Mouse (Mus musculus) heart, postnatal 0 days (tissue): Measurements from ENCODE around the gene 4930442H23Rik. TPM values are rescaled to one million over a fixed set of nuclear protein-coding genes. Genes with fewer than 3 reads are reported as not detected.

ENCODE experiments used
- ATAC-seq: fragments of 200-750 bp; cut with Nextera tagmentation; 2 replicates; pipeline ENCODE4 v1.8.0; 2017; ENCODE audit warnings: low read depth, moderate number of reproducible peaks, moderate library complexity; ENCODE audit not compliant: insufficient read depth
- DNase-seq: peaks from one replicate; pipeline ENCODE4 v3.0.0-alpha.2; 2016; ENCODE audit warnings: low spot score
- H3K27ac ChIP-seq: fragments of 300-500 bp; sonication (generic); 2 replicates; pipeline ENCODE4 v1.5.1; 2014; ENCODE audit warnings: low read depth, mild to moderate bottlenecking
- H3K27me3 ChIP-seq: fragments of 300-500 bp; sonication (generic); 2 replicates; pipeline ENCODE4 v1.6.1; 2014; ENCODE audit warnings: low read length, mixed read lengths; ENCODE audit not compliant: control insufficient read depth, insufficient read depth
- H3K36me3 ChIP-seq: fragments of 300-500 bp; sonication (generic); replicated peaks from 2 replicates; pipeline ENCODE4 v1.6.1; 2014; ENCODE audit warnings: low read length, mixed read lengths; ENCODE audit not compliant: control insufficient read depth, insufficient read depth
- H3K4me1 ChIP-seq: fragments of 300-500 bp; sonication (generic); 2 replicates; pipeline ENCODE4 v1.6.1; 2014; ENCODE audit warnings: antibody characterized with exemption; ENCODE audit not compliant: control insufficient read depth, insufficient read depth
- H3K4me2 ChIP-seq: fragments of 300-500 bp; sonication (generic); 2 replicates; pipeline ENCODE4 v1.6.1; 2014; ENCODE audit warnings: low read depth, mild to moderate bottlenecking, low read length, moderate library complexity
- H3K4me3 ChIP-seq: fragments of 300-500 bp; sonication (generic); 2 replicates; pipeline ENCODE4 v1.5.1; 2014; ENCODE audit warnings: low read depth, low read length
- H3K9ac ChIP-seq: fragments of 300-500 bp; sonication (generic); replicated peaks from 2 replicates; pipeline ENCODE4 v1.6.1; 2014; ENCODE audit warnings: low read depth, low read length, mixed read lengths
- H3K9me3 ChIP-seq: fragments of 300-500 bp; sonication (generic); replicated peaks from 2 replicates; pipeline ENCODE4 v1.6.1; 2016; ENCODE audit warnings: low read length; ENCODE audit not compliant: control insufficient read depth
- CTCF ChIP-seq: IDR thresholded peaks from 2 replicates; pipeline ENCODE4 v1.5.1; 2016; ENCODE audit warnings: antibody characterized with exemption, control low read depth, low read depth
- EP300 ChIP-seq: IDR thresholded peaks from 2 replicates; pipeline ENCODE4 v1.6.1; 2016; ENCODE audit warnings: antibody characterized with exemption, low read depth
- WGBS: fragments of 180-500 bp; shearing (Covaris S2); extraction: QIAGEN DNeasy Blood & Tissue Kit; methylation state at CpG from one replicate; pipeline ENCODE4 v1.1.7; 2014; 5-methylcytosine and 5-hydroxymethylcytosine counted together
- polyA plus RNA-seq: library from polyadenylated mRNA; unstranded; fragments of >200 nt; fragmentation: Nextera tagmentation; extraction: Ambion mirVana; gene quantifications from 2 replicates; pipeline ENCODE4 v1.2.1, GENCODE M21; 2015
- total RNA-seq: library from RNA; depleted of rRNA; stranded (reverse); fragments of >200 nt; gene quantifications from 2 replicates; pipeline ENCODE4 v1.2.3, GENCODE M21; 2014; ENCODE audit warnings: low replicate concordance

4930442H23Rik gene
- total and polyA plus RNA-seq, 2 experiments from 2014 or later: 0.12 TPM; not detected in 1

- H3K27me3 ChIP-seq: no peaks in the 10 kb centered on the region
- no peak overlapping the region for H3K27ac ChIP-seq
- H3K4me3 ChIP-seq: no peak overlapping the region
- peaks cover 65% of the 10 kb centered on the region for H3K36me3 ChIP-seq
- WGBS: 62% methylated on average over 27 of the region's 27 CpGs
- ATAC-seq: no peak
- no peak overlapping the region for H3K4me2 ChIP-seq
- no peak overlapping the region for H3K9ac ChIP-seq
- H3K4me1 ChIP-seq: peaks cover 33% of the 10 kb centered on the region
- H3K9me3 ChIP-seq: no peaks in the 10 kb centered on the region
- TF ChIP-seq EP300 (no peak), CTCF (no peak)
- DNase-seq: no peak
Observed at GRCm38 (mm10) chr10:81144667-81145066, 39.0 kb downstream of the 4930442H23Rik start.

GRCm38 (mm10) chr10:81143845-81144437, 39.7 kb downstream of the 4930442H23Rik start:
- no peak for ATAC-seq
- TF ChIP-seq EP300 (no peak), CTCF (no peak)
- Histone ChIP-seq H3K9me3 (no peaks in the 10 kb centered on the region), H3K4me3 (no peak overlapping the region), H3K27ac (no peak overlapping the region), H3K9ac (no peak overlapping the region), H3K4me2 (no peak overlapping the region), H3K36me3 (peaks cover 58% of the 10 kb centered on the region), H3K4me1 (peaks cover 40% of the 10 kb centered on the region), H3K27me3 (no peaks in the 10 kb centered on the region)
- no peak for DNase-seq
- WGBS: 92% methylated on average over 52 of the region's 52 CpGs

- peaks cover 51% of the 10 kb centered on the region for H3K36me3 ChIP-seq
- H3K9me3 ChIP-seq: no peaks in the 10 kb centered on the region
- H3K27me3 ChIP-seq: no peaks in the 10 kb centered on the region
- peaks cover 47% of the 10 kb centered on the region for H3K4me1 ChIP-seq
- H3K4me3 ChIP-seq: no peak overlapping the region
- TF ChIP-seq CTCF (no peak), EP300 (no peak)
- DNase-seq (no peak), ATAC-seq (no peak)
- no peak overlapping the region for H3K9ac ChIP-seq
- no peak overlapping the region for H3K27ac ChIP-seq
- WGBS: 83% methylated on average over 7 of the region's 7 CpGs
- H3K4me2 ChIP-seq: no peak overlapping the region
Observed at GRCm38 (mm10) chr10:81143157-81143633, 40.5 kb downstream of the 4930442H23Rik start.

DNA sequence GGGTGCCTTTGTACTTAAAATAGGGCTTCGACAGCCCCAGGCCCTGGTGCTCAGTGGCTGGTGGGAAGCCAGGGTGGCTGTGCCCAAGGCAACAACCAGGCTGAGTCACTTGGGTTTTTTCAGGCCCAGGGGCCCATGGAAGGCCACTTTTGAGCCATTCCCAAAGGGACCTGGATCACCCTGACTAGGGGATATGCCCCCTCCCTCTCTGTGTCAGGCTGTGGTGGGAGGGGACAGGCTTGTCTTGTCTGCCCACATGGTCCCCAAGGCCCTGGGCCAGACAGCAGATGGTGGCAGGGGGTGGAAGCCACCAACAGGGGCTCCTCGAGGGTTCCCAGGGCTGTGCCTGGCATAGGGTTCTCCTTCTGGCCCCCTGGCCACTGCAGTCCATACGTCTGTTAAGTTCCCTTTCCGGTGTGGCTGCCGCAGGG, 41.1 kb downstream of the 4930442H23Rik start:
- Histone ChIP-seq H3K36me3 (peaks cover 45% of the 10 kb centered on the region), H3K9ac (0 out of 2 replicates have a peak overlapping the region, but pooled peaks have one; percentile 35), H3K4me3 (no peak overlapping the region), H3K4me2 (no peak overlapping the region), H3K27me3 (no peaks in the 10 kb centered on the region), H3K9me3 (no peaks in the 10 kb centered on the region), H3K27ac (no peak overlapping the region), H3K4me1 (peaks cover 47% of the 10 kb centered on the region)
- WGBS: 61% methylated on average over 5 of the region's 5 CpGs
- no peak for TF ChIP-seq EP300
- TF ChIP-seq CTCF: no peak
- DNase-seq: no peak
- ATAC-seq: no peak

- no peaks in the 10 kb centered on the region for H3K9me3 ChIP-seq
- H3K9ac ChIP-seq: 0 out of 2 replicates have a peak overlapping the region, but pooled peaks have one; percentile 50
- peak overlapping the region; percentile 22; the same call in 1 of the 2 replicates for H3K27ac ChIP-seq
- no peak overlapping the region; the same call in 1 of the 2 replicates for H3K4me3 ChIP-seq
- no peak for TF ChIP-seq EP300
- TF ChIP-seq CTCF: no peak
- WGBS: 75% methylated on average over 7 of the region's 7 CpGs
- H3K36me3 ChIP-seq: peaks cover 35% of the 10 kb centered on the region
- no peak for ATAC-seq
- DNase-seq: no peak
- H3K4me2 ChIP-seq: peak overlapping the region; percentile 92
- H3K27me3 ChIP-seq: no peaks in the 10 kb centered on the region
- peaks cover 47% of the 10 kb centered on the region for H3K4me1 ChIP-seq
Observed at GRCm38 (mm10) chr10:81141455-81142210, 42.0 kb downstream of the 4930442H23Rik start.
